Mouse (Mus musculus) midbrain, postnatal 0 days (tissue): ENCODE measurements around the gene Map1b. TPM values are rescaled to one million over a fixed set of nuclear protein-coding genes. Genes with fewer than 3 reads are reported as not detected.

ENCODE experiments used
- ATAC-seq: fragments of 200-750 bp; cut with Nextera tagmentation; 2 replicates; pipeline ENCODE4 v1.8.0; 2017; ENCODE audit warnings: moderate number of reproducible peaks, mild to moderate bottlenecking, moderate TSS enrichment, moderate library complexity; ENCODE audit not compliant: low FRiP score
- DNase-seq: peaks from one replicate; pipeline ENCODE4 v3.0.0-alpha.2; 2015; ENCODE audit warnings: low spot score
- H3K27ac ChIP-seq: fragments of 300-500 bp; sonication (generic); 2 replicates; pipeline ENCODE4 v1.5.1; 2014; ENCODE audit warnings: low read depth, mild to moderate bottlenecking, low read length, mixed read lengths
- H3K27me3 ChIP-seq: fragments of 300-500 bp; sonication (generic); 2 replicates; pipeline ENCODE4 v1.6.1; 2014; ENCODE audit warnings: low read length, control low read depth, mixed read lengths; ENCODE audit not compliant: insufficient read depth
- H3K36me3 ChIP-seq: fragments of 300-500 bp; sonication (generic); 2 replicates; pipeline ENCODE4 v1.6.1; 2014; ENCODE audit warnings: low read length, control low read depth, mixed read lengths; ENCODE audit not compliant: insufficient read depth
- H3K4me1 ChIP-seq: fragments of 300-500 bp; sonication (generic); 2 replicates; pipeline ENCODE4 v1.6.1; 2014; ENCODE audit warnings: mild to moderate bottlenecking, control low read depth, antibody characterized with exemption, low read length, mixed read lengths; ENCODE audit not compliant: insufficient read depth
- H3K4me2 ChIP-seq: fragments of 300-500 bp; sonication (generic); 2 replicates; pipeline ENCODE4 v1.6.1; 2014; ENCODE audit warnings: low read depth, mild to moderate bottlenecking, low read length, mixed read lengths; ENCODE audit not compliant: poor library complexity, severe bottlenecking
- H3K4me3 ChIP-seq: fragments of 300-500 bp; sonication (generic); 2 replicates; pipeline ENCODE4 v1.5.1; 2014; ENCODE audit warnings: low read depth, mild to moderate bottlenecking, low read length, moderate library complexity
- H3K9ac ChIP-seq: fragments of 300-500 bp; sonication (generic); replicated peaks from 2 replicates; pipeline ENCODE4 v1.6.1; 2014; ENCODE audit warnings: mild to moderate bottlenecking, low read length, moderate library complexity, mixed read lengths; ENCODE audit not compliant: poor library complexity, severe bottlenecking
- H3K9me3 ChIP-seq: fragments of 300-500 bp; sonication (generic); 2 replicates; pipeline ENCODE4 v1.6.1; 2016; ENCODE audit warnings: low read length, control low read depth
- CTCF ChIP-seq: IDR thresholded peaks from 2 replicates; pipeline ENCODE4 v1.5.1; 2016; ENCODE audit warnings: antibody characterized with exemption, mild to moderate bottlenecking
- WGBS: fragments of 180-500 bp; shearing (Covaris S2); extraction: QIAGEN DNeasy Blood & Tissue Kit; methylation state at CpG from one replicate; pipeline ENCODE4 v1.1.7; 2014; 5-methylcytosine and 5-hydroxymethylcytosine counted together
- polyA plus RNA-seq: library from polyadenylated mRNA; unstranded; fragments of >200 nt; fragmentation: Nextera tagmentation; extraction: Ambion mirVana; gene quantifications from 2 replicates; pipeline ENCODE4 v1.2.1, GENCODE M21; 2015
- total RNA-seq: library from RNA; depleted of rRNA; stranded (reverse); fragments of >200 nt; gene quantifications from 2 replicates; pipeline ENCODE4 v1.2.3, GENCODE M21; 2014

Gene Map1b
- total and polyA plus RNA-seq, 2 experiments from 2014 or later, result 913 to 2,125 TPM

- DNase-seq, result no peak
- 26% methylated on average over 7 of the region's 7 CpGs for WGBS
- peaks cover 8% of the 10 kb centered on the region for H3K4me1 ChIP-seq
Observed at GRCm38 (mm10) chr13:99501393-99501792, 14.9 kb downstream of the Map1b start.

GRCm38 (mm10) chr13:99500609-99501008 lies 15.7 kb downstream of the Map1b start:
- H3K4me1 ChIP-seq, result peaks cover 8% of the 10 kb centered on the region
- H3K9ac ChIP-seq, result 0 out of 2 replicates have a peak overlapping the region, but pooled peaks have one; percentile 24
- H3K4me2 ChIP-seq, result no peak overlapping the region
- H3K9me3 ChIP-seq, result no peaks in the 10 kb centered on the region
- peaks cover 7% of the 10 kb centered on the region for H3K36me3 ChIP-seq
- no peak for DNase-seq
- TF ChIP-seq CTCF, result peak; percentile 58
- peak overlapping the region; percentile 51; the same call in 1 of the 2 replicates for H3K27ac ChIP-seq
- no peak overlapping the region for H3K4me3 ChIP-seq
- H3K27me3 ChIP-seq, result no peaks in the 10 kb centered on the region
- 54% methylated on average over 3 of the region's 3 CpGs for WGBS
- ATAC-seq, result no peak

More at GRCm38 (mm10) chr13:99501393-99501792, 14.9 kb downstream of the Map1b start:
- no peak for TF ChIP-seq CTCF
- no peaks in the 10 kb centered on the region for H3K27me3 ChIP-seq
- H3K9me3 ChIP-seq, result no peaks in the 10 kb centered on the region
- peak overlapping the region; percentile 24; the same call in 1 of the 2 replicates for H3K9ac ChIP-seq
- no peak for ATAC-seq
- H3K36me3 ChIP-seq, result peaks cover 15% of the 10 kb centered on the region
- H3K4me2 ChIP-seq, result peak overlapping the region; percentile 6; the same call in 1 of the 2 replicates
- 0 out of 2 replicates have a peak overlapping the region, but pooled peaks have one; percentile 57 for H3K27ac ChIP-seq
- no peak overlapping the region for H3K4me3 ChIP-seq

GRCm38 (mm10) chr13:99499764-99500163 lies 16.6 kb downstream of the Map1b start:
- no peak for TF ChIP-seq CTCF
- ATAC-seq, result no peak
- no peaks in the 10 kb centered on the region for H3K36me3 ChIP-seq
- no peak overlapping the region for H3K27ac ChIP-seq
- H3K9me3 ChIP-seq, result no peaks in the 10 kb centered on the region
- no peaks in the 10 kb centered on the region for H3K27me3 ChIP-seq
- 33% methylated on average over 9 of the region's 9 CpGs for WGBS
- no peak overlapping the region for H3K9ac ChIP-seq
- H3K4me1 ChIP-seq, result peaks cover 8% of the 10 kb centered on the region
- no peak overlapping the region for H3K4me2 ChIP-seq
- H3K4me3 ChIP-seq, result no peak overlapping the region
- no peak for DNase-seq

- no peak overlapping the region for H3K4me2 ChIP-seq
- H3K36me3 ChIP-seq, result no peaks in the 10 kb centered on the region
- peak; percentile 60 for TF ChIP-seq CTCF
- no peak overlapping the region for H3K27ac ChIP-seq
- H3K4me1 ChIP-seq, result peaks cover 8% of the 10 kb centered on the region; the same call in 1 of the 2 replicates
- H3K9ac ChIP-seq, result no peak overlapping the region
- ATAC-seq (no peak), DNase-seq (peak; percentile 50)
- WGBS, result 85% methylated on average over 7 of the region's 7 CpGs
- H3K4me3 ChIP-seq, result no peak overlapping the region
- no peaks in the 10 kb centered on the region for H3K9me3 ChIP-seq
- no peaks in the 10 kb centered on the region for H3K27me3 ChIP-seq
Observed at GRCm38 (mm10) chr13:99496106-99496505, 20.2 kb downstream of the Map1b start.

GRCm38 (mm10) chr13:99494416-99494815 lies 21.9 kb downstream of the Map1b start:
- no peaks in the 10 kb centered on the region for H3K27me3 ChIP-seq
- 0 out of 2 replicates have a peak, but pooled peaks cover 4% of the 10 kb centered on the region for H3K36me3 ChIP-seq
- no peak for TF ChIP-seq CTCF
- no peak overlapping the region for H3K4me2 ChIP-seq
- H3K4me3 ChIP-seq, result no peak overlapping the region
- WGBS, result 35% methylated on average over 10 of the region's 10 CpGs
- no peak for DNase-seq
- H3K27ac ChIP-seq, result no peak overlapping the region
- no peak for ATAC-seq
- H3K9me3 ChIP-seq, result no peaks in the 10 kb centered on the region
- H3K9ac ChIP-seq, result no peak overlapping the region
- H3K4me1 ChIP-seq, result peaks cover 8% of the 10 kb centered on the region; the same call in 1 of the 2 replicates

GRCm38 (mm10) chr13:99493304-99493904 lies 22.9 kb downstream of the Map1b start:
- Histone ChIP-seq H3K9ac (peak overlapping the region; percentile 24; the same call in 1 of the 2 replicates), H3K4me3 (no peak overlapping the region), H3K4me1 (peaks cover 8% of the 10 kb centered on the region; the same call in 1 of the 2 replicates), H3K27ac (peak overlapping the region; percentile 38; the same call in 1 of the 2 replicates), H3K36me3 (0 out of 2 replicates have a peak, but pooled peaks cover 4% of the 10 kb centered on the region), H3K9me3 (no peaks in the 10 kb centered on the region), H3K4me2 (no peak overlapping the region), H3K27me3 (no peaks in the 10 kb centered on the region)
- DNase-seq (no peak), ATAC-seq (no peak; the same call in 1 of the 2 replicates)
- TF ChIP-seq CTCF, result no peak
- 19% methylated on average over 5 of the region's 5 CpGs for WGBS
